Mouse (Mus musculus) hindbrain, embryonic 16.5 days (tissue): ENCODE measurements around the gene Sox15. TPM values are rescaled to one million over a fixed set of nuclear protein-coding genes. Genes with fewer than 3 reads are reported as not detected.
A peak's percentile ranks its signal among the peaks of the same experiment; 100 is the strongest.

Experiments
- ATAC-seq: fragments of 200-750 bp; cut with Nextera tagmentation; 2 replicates; pipeline ENCODE4 v1.8.0; 2017; ENCODE audit warnings: moderate TSS enrichment, moderate library complexity
- H3K27ac ChIP-seq: fragments of 300-500 bp; sonication (generic); 2 replicates; pipeline ENCODE4 v1.5.1; 2014; ENCODE audit warnings: low read depth, mild to moderate bottlenecking, control low read depth, low read length, moderate library complexity
- H3K27me3 ChIP-seq: fragments of 300-500 bp; sonication (generic); replicated peaks from 2 replicates; pipeline ENCODE4 v1.6.1; 2014; ENCODE audit warnings: low read length; ENCODE audit not compliant: control insufficient read depth, insufficient read depth
- H3K36me3 ChIP-seq: fragments of 300-500 bp; sonication (generic); 2 replicates; pipeline ENCODE4 v1.6.1; 2014; ENCODE audit warnings: mild to moderate bottlenecking, low read length, moderate library complexity, mixed read lengths; ENCODE audit not compliant: control insufficient read depth, insufficient read depth
- H3K4me1 ChIP-seq: fragments of 300-500 bp; sonication (generic); 2 replicates; pipeline ENCODE4 v1.6.1; 2014; ENCODE audit warnings: low read depth, low read length; ENCODE audit not compliant: control insufficient read depth, insufficient read depth
- H3K4me2 ChIP-seq: fragments of 300-500 bp; sonication (generic); 2 replicates; pipeline ENCODE4 v1.6.1; 2014; ENCODE audit warnings: mild to moderate bottlenecking, low read length, control low read depth, moderate library complexity
- H3K4me3 ChIP-seq: fragments of 300-500 bp; sonication (generic); 2 replicates; pipeline ENCODE4 v1.5.1; 2014; ENCODE audit warnings: mild to moderate bottlenecking, low read length, control low read depth, moderate library complexity
- H3K9ac ChIP-seq: fragments of 300-500 bp; sonication (generic); 2 replicates; pipeline ENCODE4 v1.6.1; 2014; ENCODE audit warnings: low read depth, mild to moderate bottlenecking, control low read depth, low read length, moderate library complexity
- H3K9me3 ChIP-seq: fragments of 300-500 bp; sonication (generic); 2 replicates; pipeline ENCODE4 v1.6.1; 2014; ENCODE audit warnings: mild to moderate bottlenecking, low read length, moderate library complexity; ENCODE audit not compliant: control insufficient read depth
- WGBS: fragments of 180-500 bp; shearing (Covaris S2); extraction: QIAGEN DNeasy Blood & Tissue Kit; methylation state at CpG from one replicate; pipeline ENCODE4 v1.1.7; 2014; 5-methylcytosine and 5-hydroxymethylcytosine counted together
- polyA plus RNA-seq: library from polyadenylated mRNA; unstranded; fragments of >200 nt; fragmentation: Nextera tagmentation; extraction: Ambion mirVana; gene quantifications from 2 replicates; pipeline ENCODE4 v1.2.1, GENCODE M21; 2015

Sox15 gene
- polyA plus RNA-seq, 1 experiment from 2014 or later = not detected

DNA sequence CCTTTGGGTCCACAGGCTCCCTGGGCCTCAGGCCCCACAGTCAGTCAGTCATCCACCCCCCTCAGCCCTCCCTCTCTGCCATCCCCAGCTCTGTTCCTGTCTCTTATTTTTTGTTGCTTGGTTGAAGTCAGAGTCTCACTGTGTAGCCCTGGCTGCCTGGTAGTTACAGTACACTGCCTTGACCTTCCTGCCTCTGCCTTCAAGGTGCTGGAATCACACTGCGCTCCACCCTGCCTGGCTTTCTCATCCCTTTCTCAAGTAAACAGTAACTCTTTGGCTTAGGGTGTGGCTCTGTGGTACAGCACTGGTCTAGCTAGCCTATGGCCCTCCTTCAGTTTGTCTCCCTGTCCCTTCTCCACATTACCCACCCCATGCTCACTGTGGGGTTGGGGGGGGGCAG is 34.8 kb downstream of the Sox15 start:
- no peaks in the 10 kb centered on the region for H3K36me3 ChIP-seq
- no peak for ATAC-seq
- H3K9ac ChIP-seq = no peak overlapping the region
- no peak overlapping the region for H3K4me2 ChIP-seq
- WGBS = 100% methylated on average over 1 of the region's 1 CpGs
- peaks cover 7% of the 10 kb centered on the region; the same call in 1 of the 2 replicates for H3K4me1 ChIP-seq
- H3K27me3 ChIP-seq = no peaks in the 10 kb centered on the region; the same call in 1 of the 2 replicates
- H3K4me3 ChIP-seq = no peak overlapping the region
- no peaks in the 10 kb centered on the region for H3K9me3 ChIP-seq
- H3K27ac ChIP-seq = no peak overlapping the region

- 87% methylated on average over 9 of the region's 9 CpGs for WGBS
- no peak overlapping the region for H3K9ac ChIP-seq
- H3K27ac ChIP-seq = no peak overlapping the region
- no peak overlapping the region for H3K4me2 ChIP-seq
- no peaks in the 10 kb centered on the region; the same call in 1 of the 2 replicates for H3K27me3 ChIP-seq
- no peak for ATAC-seq
- H3K9me3 ChIP-seq = no peaks in the 10 kb centered on the region
- H3K4me3 ChIP-seq = no peak overlapping the region
- no peaks in the 10 kb centered on the region for H3K36me3 ChIP-seq
- H3K4me1 ChIP-seq = peaks cover 11% of the 10 kb centered on the region
Measured at GRCm38 (mm10) chr11:69692196-69692811, 37.2 kb downstream of the Sox15 start.

DNA sequence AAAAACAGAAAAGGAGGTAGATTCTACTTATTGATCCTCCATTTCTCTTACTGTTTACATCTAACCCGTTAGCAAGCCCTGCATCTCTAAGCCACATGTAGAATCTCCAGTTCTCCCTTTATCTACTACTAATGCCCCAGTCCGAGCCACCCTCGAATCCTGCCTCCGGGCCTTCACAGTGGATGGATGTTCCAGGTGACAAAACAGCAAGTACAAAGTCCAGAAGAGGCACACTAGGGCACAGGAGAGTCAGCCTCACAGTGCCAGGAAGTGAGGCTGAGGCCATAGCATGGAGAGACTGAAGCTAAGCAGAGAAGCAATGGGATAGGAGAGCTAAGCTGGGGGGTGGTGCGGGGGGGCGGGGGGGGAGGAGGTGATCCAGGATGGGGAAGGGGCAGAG is 37.7 kb downstream of the Sox15 start:
- Histone ChIP-seq H3K9ac (no peak overlapping the region), H3K4me2 (no peak overlapping the region), H3K27me3 (no peaks in the 10 kb centered on the region; the same call in 1 of the 2 replicates), H3K9me3 (no peaks in the 10 kb centered on the region), H3K4me1 (peaks cover 11% of the 10 kb centered on the region), H3K27ac (no peak overlapping the region), H3K4me3 (no peak overlapping the region), H3K36me3 (no peaks in the 10 kb centered on the region)
- no peak for ATAC-seq
- 86% methylated on average over 6 of the region's 6 CpGs for WGBS

- Histone ChIP-seq H3K36me3 (no peaks in the 10 kb centered on the region), H3K9me3 (no peaks in the 10 kb centered on the region), H3K4me1 (peaks cover 11% of the 10 kb centered on the region), H3K27ac (no peak overlapping the region), H3K4me2 (no peak overlapping the region), H3K27me3 (no peaks in the 10 kb centered on the region; the same call in 1 of the 2 replicates), H3K9ac (no peak overlapping the region), H3K4me3 (no peak overlapping the region)
- ATAC-seq = no peak
- 58% methylated on average over 11 of the region's 11 CpGs for WGBS
Measured at GRCm38 (mm10) chr11:69693421-69693965, 38.4 kb downstream of the Sox15 start.

DNA sequence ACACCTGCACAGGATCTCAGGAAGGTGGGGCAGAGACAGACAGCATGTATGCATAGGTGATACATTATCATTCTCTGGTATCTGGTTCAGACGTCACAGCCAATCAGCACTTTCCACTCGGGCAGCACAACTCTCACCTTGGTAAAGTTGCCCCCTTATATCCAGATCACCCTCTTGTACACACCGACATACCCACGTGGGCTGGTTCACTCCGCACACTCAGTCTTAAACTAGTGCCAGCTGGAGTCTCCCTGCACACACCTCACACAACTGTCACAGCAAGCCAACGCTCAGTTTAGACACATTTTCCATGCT is 39.9 kb downstream of the Sox15 start:
- H3K27me3 ChIP-seq = no peaks in the 10 kb centered on the region; the same call in 1 of the 2 replicates
- no peaks in the 10 kb centered on the region for H3K36me3 ChIP-seq
- H3K4me2 ChIP-seq = peak overlapping the region; percentile 96
- WGBS = 14% methylated on average over 6 of the region's 6 CpGs
- no peak overlapping the region for H3K27ac ChIP-seq
- H3K9ac ChIP-seq = peak overlapping the region; percentile 84
- ATAC-seq = 0 out of 2 replicates have a peak, but pooled peaks have one; percentile 24
- peak overlapping the region; percentile 52 for H3K4me3 ChIP-seq
- H3K9me3 ChIP-seq = no peaks in the 10 kb centered on the region
- H3K4me1 ChIP-seq = peaks cover 11% of the 10 kb centered on the region

- Histone ChIP-seq H3K36me3 (no peaks in the 10 kb centered on the region), H3K4me1 (peaks cover 11% of the 10 kb centered on the region), H3K27ac (no peak within 1 kb of the TSS; the same call in 1 of the 2 replicates), H3K27me3 (no peaks in the 10 kb centered on the region; the same call in 1 of the 2 replicates), H3K4me2 (peak within 1 kb of the TSS; percentile 96), H3K4me3 (peak within 1 kb of the TSS; percentile 52), H3K9me3 (no peaks in the 10 kb centered on the region), H3K9ac (peak within 1 kb of the TSS; percentile 84)
- WGBS = under 1% methylated on average over 29 of the region's 41 CpGs
- ATAC-seq = peak; percentile 72
Measured at GRCm38 (mm10) chr11:69695361-69696181, 40.5 kb downstream of the Sox15 start, which contains the start of the genes Tnfsf12 and Tnfsfm13. Gene Tnfsf12 (minus strand): TSS chr11:69695849. Gene Tnfsfm13 (minus strand): TSS chr11:69696098.

DNA sequence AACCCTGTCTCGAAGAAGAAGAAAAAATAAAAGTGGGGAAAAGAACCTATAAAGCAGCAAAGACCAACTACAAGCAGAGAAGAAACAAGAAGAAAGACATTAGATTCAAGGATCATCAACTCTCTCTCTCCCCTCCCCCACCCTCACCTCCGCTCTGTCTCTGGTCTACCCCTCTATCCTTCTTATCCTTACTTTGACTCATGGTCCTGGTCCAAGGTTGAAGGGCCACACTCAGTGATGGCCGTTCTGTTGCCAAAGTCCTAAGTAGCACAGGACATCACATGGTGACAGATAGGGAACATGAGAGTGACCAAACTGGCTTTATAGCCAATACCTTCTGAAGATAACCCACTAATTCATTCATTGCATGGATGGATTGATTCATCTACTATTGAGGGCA is 42.3 kb downstream of the Sox15 start:
- Histone ChIP-seq H3K4me1 (peaks cover 11% of the 10 kb centered on the region), H3K4me3 (no peak overlapping the region), H3K27ac (no peak overlapping the region), H3K9me3 (no peaks in the 10 kb centered on the region), H3K27me3 (no peaks in the 10 kb centered on the region; the same call in 1 of the 2 replicates), H3K4me2 (no peak overlapping the region), H3K9ac (no peak overlapping the region), H3K36me3 (no peaks in the 10 kb centered on the region)
- ATAC-seq = no peak
- 90% methylated on average over 3 of the region's 3 CpGs for WGBS

- Histone ChIP-seq H3K9ac (no peak overlapping the region), H3K36me3 (no peaks in the 10 kb centered on the region), H3K27ac (no peak overlapping the region), H3K27me3 (no peaks in the 10 kb centered on the region; the same call in 1 of the 2 replicates), H3K4me3 (no peak overlapping the region), H3K4me1 (peaks cover 11% of the 10 kb centered on the region), H3K9me3 (no peaks in the 10 kb centered on the region), H3K4me2 (no peak overlapping the region)
- WGBS = 70% methylated on average over 5 of the region's 5 CpGs
- ATAC-seq = no peak
Measured at GRCm38 (mm10) chr11:69698574-69698973, 43.5 kb downstream of the Sox15 start.

GRCm38 (mm10) chr11:69699595-69699994 is 44.5 kb downstream of the Sox15 start:
- H3K9ac ChIP-seq = no peak overlapping the region
- WGBS = 86% methylated on average over 1 of the region's 1 CpGs
- no peak for ATAC-seq

More at GRCm38 (mm10) chr11:69699595-69699994, 44.5 kb downstream of the Sox15 start:
- no peaks in the 10 kb centered on the region for H3K27me3 ChIP-seq
- no peaks in the 10 kb centered on the region for H3K36me3 ChIP-seq
- H3K9me3 ChIP-seq = no peaks in the 10 kb centered on the region
- H3K4me3 ChIP-seq = no peak overlapping the region
- no peak overlapping the region for H3K4me2 ChIP-seq
- H3K4me1 ChIP-seq = peaks cover 11% of the 10 kb centered on the region
- no peak overlapping the region for H3K27ac ChIP-seq
